14 mouse cellular contexts compared by ENCODE assay signal in genomic region chr14:105630444-105630843, GRCm38 (mm10).
A peak's percentile ranks its signal among the peaks of the same experiment; 100 is the strongest.
DNase-seq lines count a peak whose midpoint lies in the region; ATAC-seq and TF ChIP-seq lines count a peak whose summit lies in the region.
"Had no signal": no experiment of that assay in that cellular context is flagged by ENCODE, and none has a peak within 500 bp of the region (broad histone marks: within the 10 kb centered on the region; RNA-seq: fewer than 3 reads in every experiment).

No protein-coding gene starts in this region.

- no peaks in the 10 kb centered on the region for H3K36me3 ChIP-seq in forebrain, postnatal 0 days (ENCODE audit: insufficient read depth)
- no peaks in the 10 kb centered on the region for H3K36me3 ChIP-seq in midbrain, embryonic 16.5 days (ENCODE audit: control insufficient read depth, insufficient read depth, low read length)
- H3K36me3 ChIP-seq: heart, embryonic 12.5 days; limb, embryonic 15.5 days had no signal

- no peak for ATAC-seq in forebrain, postnatal 0 days
- ATAC-seq in midbrain, embryonic 16.5 days: peak; percentile 39; the same call in 1 of the 2 replicates
- ATAC-seq: liver, postnatal 0 days had no signal

- H3K9ac ChIP-seq in forebrain, postnatal 0 days: no peak overlapping the region
- no peak overlapping the region for H3K9ac ChIP-seq in midbrain, embryonic 16.5 days (ENCODE audit: low read depth, low read length)
- H3K9ac ChIP-seq: heart, embryonic 12.5 days; limb, embryonic 15.5 days; liver, postnatal 0 days had no signal

- no peak for TF ChIP-seq CTCF in brain, embryonic 14.5 days (IDR thresholded peaks at IDR 0.05; ENCODE audit: borderline replicate concordance, extremely low read depth, insufficient read depth, insufficient read length)
- no peak for TF ChIP-seq CTCF in forebrain, postnatal 0 days (IDR thresholded peaks at IDR 0.05; ENCODE audit: low read depth)

- no peaks in the 10 kb centered on the region for H3K9me3 ChIP-seq in forebrain, postnatal 0 days (ENCODE audit: low read length)
- H3K9me3 ChIP-seq in midbrain, embryonic 16.5 days (replicated peaks; ENCODE audit: control insufficient read depth, low read length, poor library complexity, severe bottlenecking): no peaks in the 10 kb centered on the region
- H3K9me3 ChIP-seq: heart, embryonic 12.5 days; limb, embryonic 15.5 days had no signal

- H3K4me1 ChIP-seq in forebrain, postnatal 0 days (ENCODE audit: insufficient read depth): peaks cover 12% of the 10 kb centered on the region
- H3K4me1 ChIP-seq in midbrain, embryonic 16.5 days (ENCODE audit: control insufficient read depth, insufficient read depth, low read length): peaks cover 14% of the 10 kb centered on the region
- H3K4me1 ChIP-seq: limb, embryonic 15.5 days had no signal

- peak overlapping the region; percentile 8; the same call in 1 of the 2 replicates for H3K4me2 ChIP-seq in forebrain, postnatal 0 days (ENCODE audit: low read depth)
- H3K4me2 ChIP-seq in midbrain, embryonic 16.5 days (ENCODE audit: low read length): no peak overlapping the region
- H3K4me2 ChIP-seq: heart, embryonic 12.5 days; limb, embryonic 15.5 days had no signal

- 36% methylated on average over 5 of the region's 5 CpGs for WGBS in forebrain, postnatal 0 days
- 45% methylated on average over 5 of the region's 5 CpGs for WGBS in midbrain, embryonic 16.5 days

- no peak for TF ChIP-seq POLR2A in brain, embryonic 14.5 days (IDR thresholded peaks at IDR 0.05; ENCODE audit: borderline replicate concordance, extremely low read depth, insufficient read depth, insufficient read length, poor library complexity, severe bottlenecking)

- H3K27ac ChIP-seq in forebrain, postnatal 0 days (ENCODE audit: low read depth, low read length): peak overlapping the region; percentile 92
- peak overlapping the region; percentile 3; the same call in 1 of the 2 replicates for H3K27ac ChIP-seq in midbrain, embryonic 16.5 days (ENCODE audit: low read length)
- H3K27ac ChIP-seq: limb, embryonic 15.5 days had no signal

- peak; percentile 23 for DNase-seq in layer of hippocampus, adult 11-12 months (ENCODE audit: low spot score)
- no peak for DNase-seq in layer of hippocampus, postnatal 25 days (ENCODE audit: extremely low spot score in 1 of 2, low spot score in 1 of 2)
- peak; percentile 67 for DNase-seq in brain, embryonic 14.5 days (ENCODE audit: low read depth)
- peak; percentile 44 for DNase-seq in forebrain, postnatal 0 days
- DNase-seq in embryo, embryonic 10 days (ENCODE audit: low spot score): no peak
- no peak for DNase-seq in cerebellum, postnatal 36 days
- DNase-seq: gastrocnemius, postnatal 36 days; heart, postnatal 36 days; kidney, adult 2 months; kidney, postnatal 36 days; liver, postnatal 0 days had no signal

- H3K27me3 ChIP-seq in forebrain, postnatal 0 days (ENCODE audit: insufficient read depth, low read length): no peaks in the 10 kb centered on the region
- H3K27me3 ChIP-seq in midbrain, embryonic 16.5 days (ENCODE audit: control insufficient read depth, insufficient read depth, low read depth, low read length): no peaks in the 10 kb centered on the region
- H3K27me3 ChIP-seq: heart, embryonic 12.5 days; limb, embryonic 15.5 days had no signal

- no peak overlapping the region for H3K4me3 ChIP-seq in forebrain, postnatal 0 days (ENCODE audit: low read depth, low read length)
- H3K4me3 ChIP-seq in midbrain, embryonic 16.5 days (ENCODE audit: low read depth, low read length): no peak overlapping the region
- H3K4me3 ChIP-seq: heart, embryonic 12.5 days; limb, embryonic 15.5 days had no signal

Comparison
In these comparisons a context has a peak if more than half of its experiments do, and no peak if none do; other contexts are left out.
1. DNase-seq: peak in layer of hippocampus, adult 11-12 months (single experiment), brain, embryonic 14.5 days (single experiment) and forebrain, postnatal 0 days (single experiment); none in layer of hippocampus, postnatal 25 days (0 of 2), embryo, embryonic 10 days (single experiment) and cerebellum, postnatal 36 days (0 of 2).